Mouse (Mus musculus) ES-E14 (cell line): ENCODE data around the gene Gng11. TPM values are rescaled to one million over a fixed set of nuclear protein-coding genes. Genes with fewer than 3 reads are reported as not detected.

Experiments
- DNase-seq: peaks from one replicate; pipeline ENCODE4 v3.0.0-alpha.2; 2013; ENCODE audit warnings: low read depth, low spot score
- H3K27ac ChIP-seq: 2 replicates; pipeline ENCODE4 v1.5.1; 2012; ENCODE audit warnings: low read depth, mild to moderate bottlenecking, low read length, moderate library complexity, mixed read lengths; ENCODE audit not compliant: poor library complexity, insufficient read depth, severe bottlenecking
- H3K36me3 ChIP-seq: 2 replicates; pipeline ENCODE4 v1.6.1; 2012; ENCODE audit warnings: mild to moderate bottlenecking, low read length, moderate library complexity, mixed read lengths; ENCODE audit not compliant: control insufficient read depth, poor library complexity, insufficient read depth, severe bottlenecking
- H3K4me1 ChIP-seq, 2 experiments: fragments of 150-350 bp in 1 of 2; sonication (generic) in 1 of 2; 2 replicates each; pipeline ENCODE4 v1.6.1; 2012; ENCODE audit warnings: low read length in 2 of 2, mild to moderate bottlenecking in 1 of 2, mixed read lengths in 1 of 2; ENCODE audit not compliant: control insufficient read depth in 2 of 2, insufficient read depth in 2 of 2, poor library complexity in 1 of 2
- H3K4me3 ChIP-seq, 2 experiments: fragments of 150-350 bp in 1 of 2; sonication (generic) in 1 of 2; 2 replicates each; pipeline ENCODE4 v1.5.1; 2012; ENCODE audit warnings: low read length in 2 of 2, low read depth in 1 of 2, mild to moderate bottlenecking in 1 of 2, mixed read lengths in 1 of 2; ENCODE audit not compliant: insufficient read depth in 1 of 2, poor library complexity in 1 of 2, severe bottlenecking in 1 of 2
- H3K9ac ChIP-seq: 2 replicates; pipeline ENCODE4 v1.6.1; 2012; ENCODE audit warnings: low read depth, mild to moderate bottlenecking, low read length, mixed read lengths; ENCODE audit not compliant: poor library complexity, insufficient read depth, severe bottlenecking
- H3K9me3 ChIP-seq: fragments of 150-350 bp; sonication (generic); 2 replicates; pipeline ENCODE4 v1.6.1; 2012; ENCODE audit warnings: low read depth, mild to moderate bottlenecking, low read length; ENCODE audit not compliant: control insufficient read depth, insufficient read depth
- CHD2 ChIP-seq: IDR thresholded peaks from 2 replicates; pipeline ENCODE4 v1.6.1; 2014; ENCODE audit warnings: mild to moderate bottlenecking, low read depth, low read length, inconsistent platforms
- HCFC1 ChIP-seq: IDR thresholded peaks from 2 replicates; pipeline ENCODE4 v1.6.1; 2012; ENCODE audit warnings: low read length, inconsistent platforms, borderline replicate concordance; ENCODE audit not compliant: insufficient read depth
- MAFK ChIP-seq: IDR thresholded peaks from 2 replicates; pipeline ENCODE4 v1.6.1; 2014; ENCODE audit warnings: mild to moderate bottlenecking, low read depth, low read length, inconsistent platforms; ENCODE audit not compliant: insufficient read depth
- ZC3H11A ChIP-seq: IDR thresholded peaks from 2 replicates; pipeline ENCODE4 v1.6.1; 2012; ENCODE audit warnings: low read depth, mild to moderate bottlenecking, inconsistent platforms, low read length, borderline replicate concordance
- ZNF384 ChIP-seq: IDR thresholded peaks from 2 replicates; pipeline ENCODE4 v1.6.1; 2012; ENCODE audit warnings: low read depth, low read length, inconsistent platforms
- in situ Hi-C, 2 experiments: fragments of 600-800 bp; cut with MboI; formaldehyde crosslinking; loops; one replicate each; pipeline ENCODE4 v1.15.1; 2025; ENCODE audit warnings: low sequenced_read_pairs in 2 of 2, inconsistent platforms in 1 of 2; ENCODE audit not compliant: unreplicated experiment in 2 of 2
- total RNA-seq: library from RNA; depleted of rRNA; stranded (reverse); fragments of 300-350 nt; gene quantifications from 2 replicates; pipeline ENCODE4 v1.2.3, GENCODE M21; 2012

The Gng11 gene
- total RNA-seq, 1 experiment: 4.0 TPM

DNA sequence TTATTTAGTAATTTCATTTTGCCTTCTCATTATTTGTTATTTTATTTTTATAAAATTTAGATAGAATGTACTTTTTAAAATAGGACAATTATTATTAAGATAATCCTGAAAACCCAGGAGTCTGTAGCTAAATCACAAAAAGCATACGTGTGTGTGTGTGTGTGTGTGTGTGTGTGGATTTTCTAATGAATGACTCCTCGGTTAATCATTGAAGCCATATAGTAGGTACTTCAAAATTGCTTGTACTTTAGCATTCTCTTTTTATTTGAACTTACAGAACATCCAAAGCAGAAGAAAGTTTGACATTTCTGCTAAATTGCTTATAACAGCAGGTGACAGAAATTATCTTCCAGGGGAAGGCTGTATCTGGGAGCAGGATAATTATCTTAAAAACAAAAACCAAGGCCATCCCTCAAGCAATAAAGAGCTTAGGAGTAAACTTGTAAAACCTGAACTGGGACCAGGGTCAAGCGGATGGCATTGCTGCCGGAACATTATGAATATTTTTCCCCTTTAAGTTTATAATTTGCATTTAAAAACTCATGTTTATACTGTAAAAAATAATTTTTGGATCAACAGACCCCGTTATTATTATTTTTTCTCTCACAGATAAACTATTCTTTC lies 20.9 kb upstream of the Gng11 start:
- DNase-seq: no peak
- H3K9me3 ChIP-seq: no peaks in the 10 kb centered on the region
- no peaks in the 10 kb centered on the region for H3K4me1 ChIP-seq
- in situ Hi-C loops: no loop called here
- H3K36me3 ChIP-seq: no peaks in the 10 kb centered on the region
- no peak overlapping the region for H3K9ac ChIP-seq
- H3K4me3 ChIP-seq: no peak overlapping the region
- no peak for TF ChIP-seq ZNF384
- TF ChIP-seq HCFC1: no peak
- TF ChIP-seq ZC3H11A: no peak
- TF ChIP-seq CHD2: no peak
- H3K27ac ChIP-seq: no peak overlapping the region

GRCm38 (mm10) chr6:3988750-3989149 lies 15.0 kb upstream of the Gng11 start, which contains the start of gene Tfpi2:
Tfpi2 (minus strand) TSS chr6:3988919.
- DNase-seq: no peak
- TF ChIP-seq MAFK: no peak
- no peak for TF ChIP-seq HCFC1
- no peak for TF ChIP-seq CHD2
- TF ChIP-seq ZNF384: no peak
- TF ChIP-seq ZC3H11A: no peak
- H3K27ac ChIP-seq: no peak within 1 kb of the TSS
- H3K9ac ChIP-seq: no peak within 1 kb of the TSS
- H3K36me3 ChIP-seq: no peaks in the 10 kb centered on the region
- no peaks in the 10 kb centered on the region for H3K4me1 ChIP-seq
- in situ Hi-C loops: no loop called here
- H3K4me3 ChIP-seq: no peak within 1 kb of the TSS
- no peaks in the 10 kb centered on the region for H3K9me3 ChIP-seq

DNA sequence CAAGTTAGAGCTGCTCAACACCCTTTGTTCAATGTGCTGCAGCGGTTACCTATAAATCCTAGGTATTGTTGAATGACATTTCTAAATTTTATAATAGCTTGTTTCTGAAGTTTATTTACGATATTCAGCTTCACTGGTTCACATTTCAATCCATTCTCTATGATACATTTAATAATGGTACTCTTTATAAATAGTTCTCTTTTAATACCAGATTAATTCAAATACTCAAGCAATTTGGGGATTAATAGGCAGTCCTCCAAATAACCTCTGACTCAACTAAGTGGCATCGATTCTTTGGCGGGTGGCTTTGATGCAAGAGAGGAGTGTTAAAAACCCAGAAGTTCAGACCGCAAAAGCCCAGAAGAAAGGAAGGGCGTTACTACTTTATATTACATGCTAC lies 10.2 kb upstream of the Gng11 start, which contains the start of gene Gngt1:
Gene Gngt1, plus strand, starts transcription at position 301 of the 400 bp plus-strand sequence.
- Histone ChIP-seq H3K27ac (no peak within 1 kb of the TSS), H3K9ac (no peak within 1 kb of the TSS), H3K9me3 (no peaks in the 10 kb centered on the region), H3K36me3 (no peaks in the 10 kb centered on the region), H3K4me3 (no peak within 1 kb of the TSS), H3K4me1 (no peaks in the 10 kb centered on the region)
- TF ChIP-seq HCFC1 (no peak), ZC3H11A (no peak), MAFK (no peak), CHD2 (no peak), ZNF384 (no peak)
- no peak for DNase-seq
- in situ Hi-C loops: no loop called here

GRCm38 (mm10) chr6:3998089-3998488 lies 5.6 kb upstream of the Gng11 start:
- no peak for DNase-seq
- Histone ChIP-seq H3K9me3 (no peaks in the 10 kb centered on the region), H3K9ac (no peak overlapping the region), H3K4me1 (no peaks in the 10 kb centered on the region), H3K36me3 (no peaks in the 10 kb centered on the region), H3K27ac (no peak overlapping the region), H3K4me3 (no peak overlapping the region)
- TF ChIP-seq ZNF384 (no peak), MAFK (no peak), CHD2 (no peak), HCFC1 (no peak), ZC3H11A (no peak)
- in situ Hi-C loops: no loop called here

DNA sequence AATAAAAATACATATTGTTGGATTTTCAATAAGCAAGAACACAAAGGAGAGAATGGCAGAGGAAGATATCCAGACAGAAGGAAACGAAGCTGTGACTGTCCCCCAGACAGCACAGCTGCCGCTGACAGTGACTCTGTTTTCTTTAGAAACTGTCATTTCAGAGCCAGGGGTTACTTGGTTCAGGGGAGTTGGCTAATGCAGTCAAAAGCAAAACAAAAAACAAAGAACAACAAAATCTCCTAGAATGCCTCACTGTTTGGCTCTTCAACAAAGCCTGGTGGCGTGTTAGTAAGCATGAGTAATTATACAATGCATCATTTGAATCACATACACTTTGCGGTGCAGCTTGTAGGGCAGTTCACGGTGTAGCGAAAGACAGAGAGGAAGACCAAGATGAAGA lies 4.4 kb upstream of the Gng11 start:
- no peaks in the 10 kb centered on the region for H3K4me1 ChIP-seq
- in situ Hi-C loops: no loop called here
- no peak for DNase-seq
- H3K4me3 ChIP-seq: no peak overlapping the region
- no peaks in the 10 kb centered on the region for H3K36me3 ChIP-seq
- TF ChIP-seq HCFC1: no peak
- TF ChIP-seq MAFK: no peak
- no peak for TF ChIP-seq CHD2
- TF ChIP-seq ZC3H11A: no peak
- TF ChIP-seq ZNF384: no peak
- H3K27ac ChIP-seq: no peak overlapping the region
- no peaks in the 10 kb centered on the region for H3K9me3 ChIP-seq
- H3K9ac ChIP-seq: no peak overlapping the region
